Mouse (Mus musculus): ENCODE results near the gene Vmn2r13. TPM values are rescaled to one million over a fixed set of nuclear protein-coding genes. Genes with fewer than 3 reads are reported as not detected.

Vmn2r13 gene
- not detected for polyA plus RNA-seq (2015; fragmentation: Illumina TruSeq; extraction: RNeasy Lipid Tissue Mini Kit (QIAGEN cat#74804); ENCODE audit: insufficient read depth, low replicate concordance)

DNA sequence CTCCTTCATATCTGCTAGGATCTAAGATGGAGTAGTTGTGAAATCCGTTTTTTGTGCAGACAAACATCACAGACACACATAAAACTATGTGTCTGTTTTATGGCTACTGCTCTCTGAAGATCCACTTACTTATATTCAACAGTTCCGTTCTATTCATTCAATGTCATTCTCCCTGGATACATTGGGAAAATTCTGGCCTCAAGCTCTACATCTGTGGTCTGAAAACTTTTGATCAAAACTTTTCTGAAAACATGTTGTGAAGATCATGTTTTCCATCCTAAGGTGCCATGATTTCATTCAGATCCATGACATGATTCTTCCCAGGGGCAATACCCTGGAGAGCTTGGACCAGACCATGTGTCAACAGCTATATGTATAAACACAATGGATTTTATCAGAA lies at the start of gene Vmn2r13:
Vmn2r13 (minus strand) TSS at position 101 of the 400 bp plus-strand sequence.

DNA sequence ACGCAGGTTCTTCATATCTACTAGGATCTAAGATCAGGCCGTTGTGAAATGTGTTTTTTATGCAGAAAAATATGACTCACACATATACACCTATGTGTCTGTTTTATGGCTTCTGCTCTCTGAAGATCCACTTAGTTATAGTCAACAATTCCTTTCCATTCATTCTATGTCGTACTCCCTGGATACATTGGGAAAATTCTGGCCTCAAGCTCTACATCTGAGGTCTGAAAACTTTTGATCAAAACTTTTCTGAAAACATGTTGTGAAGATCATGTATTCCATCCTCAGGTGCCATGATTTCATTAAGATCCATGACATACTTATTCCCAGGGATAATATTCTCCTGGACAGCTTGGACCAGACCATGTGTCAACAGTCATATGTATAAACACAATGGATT lies 32.6 kb upstream of the Vmn2r13 start, which contains the start of gene Vmn2r14:
Vmn2r14 (minus strand) TSS at position 101 of the 400 bp plus-strand sequence.

Other genes starting within 250 kb of the Vmn2r13 start
- not detected for gene Vmn2r10, start 185.7 kb downstream of the Vmn2r13 start, polyA plus RNA-seq (2015; fragmentation: Illumina TruSeq; extraction: RNeasy Lipid Tissue Mini Kit (QIAGEN cat#74804); ENCODE audit: insufficient read depth, low replicate concordance)
- gene Vmn2r11, start 132.6 kb downstream of the Vmn2r13 start, polyA plus RNA-seq (2015; fragmentation: Illumina TruSeq; extraction: RNeasy Lipid Tissue Mini Kit (QIAGEN cat#74804); ENCODE audit: insufficient read depth, low replicate concordance), result not detected
- gene Vmn2r12, start 94.2 kb downstream of the Vmn2r13 start, polyA plus RNA-seq (2015; fragmentation: Illumina TruSeq; extraction: RNeasy Lipid Tissue Mini Kit (QIAGEN cat#74804); ENCODE audit: insufficient read depth, low replicate concordance), result not detected
- not detected for gene Vmn2r14, start 32.5 kb upstream of the Vmn2r13 start, polyA plus RNA-seq (2015; fragmentation: Illumina TruSeq; extraction: RNeasy Lipid Tissue Mini Kit (QIAGEN cat#74804); ENCODE audit: insufficient read depth, low replicate concordance)
- not detected for gene Vmn2r15, start 105.4 kb upstream of the Vmn2r13 start, polyA plus RNA-seq (2015; fragmentation: Illumina TruSeq; extraction: RNeasy Lipid Tissue Mini Kit (QIAGEN cat#74804); ENCODE audit: insufficient read depth, low replicate concordance)
- not detected for gene Vmn2r16, start 138.0 kb upstream of the Vmn2r13 start, polyA plus RNA-seq (2015; fragmentation: Illumina TruSeq; extraction: RNeasy Lipid Tissue Mini Kit (QIAGEN cat#74804); ENCODE audit: insufficient read depth, low replicate concordance)
- not detected for gene Vmn2r17, start 227.5 kb upstream of the Vmn2r13 start, polyA plus RNA-seq (2015; fragmentation: Illumina TruSeq; extraction: RNeasy Lipid Tissue Mini Kit (QIAGEN cat#74804); ENCODE audit: insufficient read depth, low replicate concordance)